Mouse (Mus musculus) liver, adult 2 months (tissue): ENCODE results near the gene Tspan33.
"Not testable (repeated sequence)": the region's sequence is repeated elsewhere in the genome, so short reads cannot be mapped to it uniquely, and the experiment has no call there.

Experiments
- CTCF ChIP-seq: fragments of 200-500 bp; IDR thresholded peaks from 2 replicates; pipeline ENCODE4 v1.5.1; 2011; ENCODE audit warnings: low read depth, low read length, control low read depth
- POLR2A ChIP-seq: fragments of 200-500 bp; IDR thresholded peaks from 2 replicates; pipeline ENCODE4 v1.6.1; 2011; ENCODE audit warnings: low read length, control low read depth; ENCODE audit not compliant: insufficient read depth; ENCODE audit errors: extremely low read depth

GRCm38 (mm10) chr6:29679947-29680550 is 14.0 kb upstream of the Tspan33 start:
- not testable (repeated sequence) for TF ChIP-seq CTCF, POLR2A
